Mouse (Mus musculus) heart, adult 11 months (tissue): ENCODE measurements around the gene Fhit.

Experiments
- DNase-seq: peaks from one replicate; pipeline ENCODE4 v3.0.0; 2022

The Fhit gene

DNA sequence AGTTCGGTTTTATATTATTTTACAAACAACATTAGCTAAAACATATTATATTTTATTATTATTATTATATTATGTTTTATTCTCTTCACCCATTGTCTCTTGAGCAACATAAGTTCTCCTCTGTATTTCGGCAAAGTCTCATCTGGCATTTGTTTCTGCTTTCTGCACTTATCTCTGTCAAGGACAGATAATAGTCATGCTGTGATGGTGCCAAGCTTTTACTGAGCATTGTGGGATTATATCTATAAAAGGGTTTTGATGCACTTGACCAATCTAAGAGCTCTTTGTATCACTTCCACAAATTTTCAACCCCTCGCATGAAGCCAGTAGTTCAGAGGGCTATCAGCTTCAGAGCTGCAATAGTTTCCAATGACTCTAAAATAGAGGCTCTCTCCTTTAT, 845.1 kb downstream of the Fhit start:
- no peak for DNase-seq

- DNase-seq = no peak
These were observed 849.6 kb downstream of the Fhit start for GRCm38 (mm10) chr14:10312190-10312589.

GRCm38 (mm10) chr14:10305286-10305685, 856.5 kb downstream of the Fhit start:
- DNase-seq = no peak

DNA sequence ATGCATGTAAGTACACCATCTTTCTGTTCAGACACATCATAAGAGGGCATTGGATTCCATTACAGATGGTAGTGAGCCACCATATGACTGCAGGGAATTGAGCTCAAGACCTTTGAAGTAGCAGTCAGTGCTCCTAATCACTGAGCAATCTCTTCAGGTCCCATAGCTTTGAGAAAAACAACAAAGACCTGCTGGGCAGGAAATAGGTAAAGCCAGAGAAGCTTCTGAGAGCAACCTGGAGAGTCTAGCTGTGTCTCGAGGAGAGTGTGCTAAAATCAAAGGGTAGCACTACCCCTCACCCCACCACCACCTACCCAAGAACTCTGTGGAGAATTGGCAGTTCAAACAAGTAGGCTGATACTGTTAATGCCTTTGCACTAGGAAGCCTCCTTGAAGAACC, 860.3 kb downstream of the Fhit start:
- no peak for DNase-seq

DNA sequence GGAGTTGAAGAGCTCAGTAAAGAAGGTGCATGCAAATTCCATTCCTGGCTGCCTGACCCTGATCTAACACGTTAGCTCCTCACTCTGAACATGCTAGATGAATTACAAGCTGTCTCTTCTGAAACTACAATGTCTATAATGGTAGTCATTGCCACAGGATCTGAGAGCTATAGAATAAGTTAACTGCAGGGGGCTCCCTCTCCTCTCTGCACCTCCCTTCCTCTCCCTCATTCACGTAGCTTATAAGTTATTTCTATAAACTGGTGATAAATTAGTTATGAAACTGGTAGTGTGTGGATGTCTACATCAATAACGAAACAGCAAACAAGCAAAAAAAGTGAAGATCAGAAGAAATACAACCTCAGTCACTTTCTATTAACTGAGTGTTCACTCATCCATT, 860.9 kb downstream of the Fhit start:
- no peak for DNase-seq

GRCm38 (mm10) chr14:10299030-10299429, 862.8 kb downstream of the Fhit start:
- DNase-seq = no peak

GRCm38 (mm10) chr14:10289043-10289442, 872.8 kb downstream of the Fhit start:
- no peak for DNase-seq

DNA sequence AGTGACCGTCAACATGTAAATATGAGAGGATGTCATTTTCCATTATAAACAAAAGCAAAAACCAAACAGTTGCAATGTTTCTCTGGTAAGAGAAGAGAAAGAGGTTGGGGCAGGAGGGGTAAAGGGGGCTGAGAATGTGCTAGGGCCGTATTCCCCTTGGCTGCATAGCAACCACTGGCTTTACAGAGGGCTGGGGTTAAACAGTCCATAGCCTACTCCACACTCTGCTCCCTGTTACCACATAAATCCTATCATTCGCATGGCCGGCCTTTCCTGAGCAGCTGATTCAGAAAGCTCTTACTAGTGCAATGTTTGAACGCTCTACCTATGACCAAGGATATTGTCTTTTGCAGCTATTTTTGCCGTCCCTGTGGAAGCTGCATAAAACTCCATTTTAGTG, 875.8 kb downstream of the Fhit start:
- DNase-seq = no peak

DNA sequence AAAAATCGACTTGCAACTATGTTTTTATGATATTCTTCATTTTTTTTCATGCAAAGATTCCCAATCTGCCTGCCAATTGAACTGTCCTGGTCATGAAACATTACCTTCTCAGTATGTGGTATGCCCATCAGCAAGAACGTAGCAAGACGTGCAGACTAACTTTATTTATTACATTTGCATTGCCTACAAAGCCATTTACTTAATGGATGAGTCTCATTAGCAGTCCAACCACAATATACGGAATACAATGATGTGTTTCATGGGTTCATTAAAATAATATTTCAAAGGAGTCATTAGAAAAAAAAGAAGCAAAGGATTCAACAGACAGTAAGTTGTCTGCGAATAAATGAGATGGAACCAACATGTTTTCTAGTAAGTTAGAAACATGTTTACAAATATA, 933.1 kb downstream of the Fhit start:
- no peak for DNase-seq

DNA sequence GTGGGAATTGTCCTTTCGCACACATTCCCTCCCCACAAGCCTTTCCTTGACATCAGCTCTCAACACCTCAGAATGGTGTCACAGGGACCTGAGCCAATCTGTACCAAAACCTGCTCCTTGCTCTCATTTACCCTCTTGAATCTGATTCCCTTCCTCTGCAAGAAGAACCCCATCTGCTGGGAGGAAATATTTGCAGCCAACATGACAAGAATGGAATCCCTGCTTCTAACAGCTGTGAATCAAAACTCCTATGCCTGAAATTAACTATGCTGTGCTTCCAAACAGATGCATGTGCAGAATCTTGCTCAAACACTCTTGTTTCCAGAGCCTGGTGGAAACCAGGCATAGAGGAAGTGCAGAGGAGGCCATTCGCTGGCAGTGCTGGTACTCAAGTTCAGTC, 940.0 kb downstream of the Fhit start:
- DNase-seq = peak; percentile 48

DNA sequence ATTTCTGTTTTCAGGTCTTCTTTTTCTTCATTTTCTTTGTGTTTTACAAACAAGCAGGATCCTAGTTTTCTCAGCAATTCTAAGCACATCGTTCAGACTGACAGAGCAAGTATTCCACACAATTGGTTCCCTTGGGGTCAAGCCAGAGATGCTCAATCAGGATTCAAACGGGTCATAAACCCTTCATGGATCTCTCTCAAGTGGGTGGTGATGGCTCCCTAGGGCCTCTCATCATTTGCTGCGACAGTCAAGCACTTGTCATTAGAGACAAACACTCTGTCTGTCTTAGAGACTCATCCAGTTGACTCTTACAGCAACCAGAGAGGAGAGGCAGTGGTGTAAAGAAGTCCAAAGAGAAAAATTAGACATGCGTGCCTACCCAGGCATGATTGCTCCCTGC, 948.6 kb downstream of the Fhit start:
- DNase-seq = no peak

GRCm38 (mm10) chr14:10211184-10211583, 950.7 kb downstream of the Fhit start:
- peak; percentile 74 for DNase-seq

DNA sequence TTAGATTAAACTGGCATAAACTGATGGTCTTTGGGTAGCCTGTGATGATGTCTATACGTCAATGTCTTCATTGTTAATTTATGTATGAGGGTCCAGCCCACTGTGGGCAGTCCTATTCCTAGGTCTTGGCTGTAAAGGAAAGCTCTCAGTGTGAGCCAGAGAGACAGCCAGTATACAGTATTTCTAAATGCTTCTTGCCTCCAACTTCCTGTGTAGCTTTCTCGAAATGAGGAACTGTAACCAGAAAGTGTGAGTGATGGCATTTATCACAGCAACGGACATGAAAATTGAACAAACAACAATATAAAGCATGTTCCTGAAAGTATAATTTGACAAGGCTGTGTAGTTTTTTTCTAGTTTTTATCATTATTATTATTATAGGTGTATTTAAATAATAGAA, 952.8 kb downstream of the Fhit start:
- DNase-seq = peak; percentile 70

DNA sequence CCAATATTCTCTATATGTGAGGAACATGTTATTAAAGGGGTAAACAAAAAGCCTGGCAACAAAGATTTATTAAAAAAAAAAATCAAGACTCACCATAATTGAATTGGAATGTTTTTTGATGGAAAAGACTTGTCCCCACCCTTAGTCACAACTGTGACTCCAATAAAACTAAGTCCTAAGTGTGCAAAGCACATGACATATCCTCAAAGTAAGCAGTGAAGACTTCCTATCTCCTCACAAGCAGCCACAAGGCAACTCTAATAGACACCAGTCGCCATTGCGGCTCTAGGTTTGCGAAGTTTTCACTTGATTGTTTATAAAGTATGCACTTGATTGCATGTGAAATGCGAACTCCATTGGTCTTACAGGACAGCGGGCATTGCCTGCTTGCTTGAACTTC, 956.1 kb downstream of the Fhit start:
- DNase-seq = peak; percentile 40

DNA sequence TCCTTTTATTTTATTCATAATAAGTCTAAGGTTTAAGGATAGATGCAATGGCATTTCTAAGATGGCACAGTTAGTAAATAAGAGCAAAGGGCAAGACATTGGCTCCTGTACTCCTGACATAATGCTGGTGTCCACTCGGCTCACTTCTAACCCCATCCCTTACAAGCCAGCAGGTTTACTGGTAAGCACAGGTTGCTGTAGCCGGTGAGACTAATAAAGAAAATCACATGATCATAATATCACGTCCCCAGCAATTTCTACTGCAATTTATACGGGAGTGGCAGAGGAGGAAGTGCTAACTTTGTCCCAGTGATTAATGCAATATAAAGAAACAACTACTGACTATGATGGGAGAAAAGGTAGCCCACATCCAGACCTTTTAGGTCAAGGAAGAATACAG, 956.5 kb downstream of the Fhit start:
- DNase-seq = no peak

- DNase-seq = peak; percentile 87
These were observed 967.7 kb downstream of the Fhit start for GRCm38 (mm10) chr14:10194130-10194529.

GRCm38 (mm10) chr14:10171761-10172160, 990.1 kb downstream of the Fhit start:
- no peak for DNase-seq

DNA sequence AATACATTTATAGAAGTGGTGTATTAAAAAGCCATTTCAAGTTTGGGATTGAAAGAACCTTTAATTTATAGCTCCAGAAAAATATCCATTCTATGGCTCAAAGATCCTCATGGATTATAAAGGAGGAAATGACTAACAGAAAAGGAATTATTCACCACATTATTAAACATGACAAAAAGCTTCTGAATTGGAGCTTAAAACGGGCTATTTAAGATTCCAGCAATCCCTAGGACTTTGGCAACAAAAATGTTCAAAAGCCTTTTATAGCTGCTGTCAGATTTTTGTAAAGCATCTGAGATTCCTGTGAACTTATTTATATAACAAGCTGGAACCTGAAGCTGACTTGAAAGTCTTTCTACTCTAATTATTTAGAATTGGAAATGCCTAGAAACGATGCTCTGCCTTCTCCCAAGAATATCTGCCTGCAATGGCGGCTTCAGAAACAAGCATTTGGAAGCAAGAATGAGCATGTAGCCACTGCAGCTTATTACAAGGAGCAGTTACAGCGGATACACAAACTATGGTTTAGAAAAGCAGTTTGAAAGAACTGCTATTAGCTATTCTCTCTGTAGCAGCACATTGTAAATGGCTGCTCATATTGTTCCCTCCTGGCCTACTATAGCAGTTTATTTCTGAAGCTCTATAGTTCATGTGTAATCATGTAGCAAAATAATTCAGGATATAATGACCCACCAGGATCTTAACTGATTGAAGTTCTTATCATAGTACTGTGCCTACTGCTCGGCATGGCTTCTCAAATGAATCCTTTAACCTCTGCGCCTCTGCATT, 995.0 kb downstream of the Fhit start:
- DNase-seq = no peak

GRCm38 (mm10) chr14:10149872-10150271, 1012.0 kb downstream of the Fhit start:
- DNase-seq = no peak

DNA sequence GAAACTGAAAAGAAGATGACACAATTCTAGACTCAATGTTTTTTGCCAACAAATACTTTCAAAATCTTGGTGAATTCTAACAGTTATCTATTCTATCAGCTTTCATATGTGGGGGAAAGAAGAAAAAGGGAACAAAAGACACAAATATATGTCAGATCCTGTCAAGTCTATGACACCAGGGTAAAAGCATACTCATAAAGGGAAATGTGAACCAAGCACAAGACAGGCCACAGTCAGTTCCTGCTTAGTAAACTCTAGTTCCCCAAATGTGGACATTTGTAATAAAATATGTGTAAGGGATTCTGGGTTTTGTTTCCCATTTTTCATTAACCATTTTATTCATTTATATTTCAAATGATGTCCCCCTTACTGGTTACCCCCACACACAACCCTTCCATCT, 1022.5 kb downstream of the Fhit start:
- no peak for DNase-seq

- DNase-seq = peak; percentile 51
These were observed 1028.0 kb downstream of the Fhit start for GRCm38 (mm10) chr14:10133873-10134272.

- DNase-seq = peak; percentile 53
These were observed 1032.2 kb downstream of the Fhit start for GRCm38 (mm10) chr14:10129675-10130074.

- peak; percentile 63 for DNase-seq
These were observed 1032.7 kb downstream of the Fhit start for GRCm38 (mm10) chr14:10129088-10129487.

GRCm38 (mm10) chr14:10126536-10126935, 1035.3 kb downstream of the Fhit start:
- no peak for DNase-seq

DNA sequence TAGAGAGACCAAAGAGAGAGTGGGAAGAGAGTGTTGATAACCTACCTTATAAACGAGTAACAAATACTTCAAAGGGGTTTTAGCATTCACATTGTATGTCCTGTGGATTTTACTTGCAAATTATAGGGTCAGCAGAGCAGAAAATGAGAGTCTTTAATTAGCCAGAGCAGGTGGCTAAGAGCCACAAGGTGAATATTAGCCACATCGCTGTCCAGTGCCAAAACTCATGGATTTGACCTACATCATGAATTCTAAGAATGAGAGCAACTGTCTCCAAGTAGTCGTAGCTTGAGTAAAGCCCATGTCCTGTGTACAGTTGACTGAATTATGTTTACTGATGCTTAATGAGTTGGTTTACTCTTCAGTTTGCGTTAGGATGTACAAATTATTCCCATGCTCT, 1039.7 kb downstream of the Fhit start:
- DNase-seq = no peak
